Mouse (Mus musculus): Measurements from ENCODE around the gene Mrps18b. TPM values are rescaled to one million over a fixed set of nuclear protein-coding genes. Genes with fewer than 3 reads are reported as not detected.

Gene Mrps18b
- polyA plus RNA-seq, 1 experiment from 2014 or later = 53.6 TPM

GRCm38 (mm10) chr17:35929534-35929933 lies 13.3 kb upstream of the Mrps18b start:
- no peak for ATAC-seq (ENCODE audit: low FRiP score, low read depth)
- peaks cover 64% of the 10 kb centered on the region for H3K36me3 ChIP-seq

GRCm38 (mm10) chr17:35927471-35927870 lies 11.3 kb upstream of the Mrps18b start:
- H3K9ac ChIP-seq (replicated peaks) = no peak overlapping the region
- H3K27ac ChIP-seq (replicated peaks) = no peak overlapping the region
- 94% methylated on average over 1 of the region's 1 CpGs for WGBS
- H3K4me1 ChIP-seq = no peaks in the 10 kb centered on the region
- no peaks in the 10 kb centered on the region for H3K27me3 ChIP-seq
- peaks cover 79% of the 10 kb centered on the region for H3K36me3 ChIP-seq
- H3K4me2 ChIP-seq (replicated peaks) = no peak overlapping the region
- H3K4me3 ChIP-seq = no peak overlapping the region
- no peak for ATAC-seq (ENCODE audit: low FRiP score, low read depth)
- no peaks in the 10 kb centered on the region for H3K9me3 ChIP-seq

More at GRCm38 (mm10) chr17:35929534-35929933, 13.3 kb upstream of the Mrps18b start:
- H3K4me1 ChIP-seq = no peaks in the 10 kb centered on the region
- H3K4me2 ChIP-seq (replicated peaks) = no peak overlapping the region
- no peak overlapping the region for H3K27ac ChIP-seq (replicated peaks)
- H3K9ac ChIP-seq (replicated peaks) = no peak overlapping the region
- no peaks in the 10 kb centered on the region for H3K27me3 ChIP-seq
- H3K4me3 ChIP-seq = no peak overlapping the region
- no peaks in the 10 kb centered on the region for H3K9me3 ChIP-seq
- WGBS = 98% methylated on average over 2 of the region's 2 CpGs

GRCm38 (mm10) chr17:35923281-35923680 lies 7.1 kb upstream of the Mrps18b start:
- no peaks in the 10 kb centered on the region for H3K27me3 ChIP-seq
- WGBS = 95% methylated on average over 4 of the region's 4 CpGs
- H3K4me2 ChIP-seq (replicated peaks) = no peak overlapping the region
- peaks cover 22% of the 10 kb centered on the region for H3K4me1 ChIP-seq
- no peak overlapping the region for H3K27ac ChIP-seq (replicated peaks)
- H3K9me3 ChIP-seq = no peaks in the 10 kb centered on the region
- H3K9ac ChIP-seq (replicated peaks) = no peak overlapping the region
- peaks cover 50% of the 10 kb centered on the region for H3K36me3 ChIP-seq
- no peak overlapping the region for H3K4me3 ChIP-seq
- no peak for ATAC-seq (ENCODE audit: low FRiP score, low read depth)

GRCm38 (mm10) chr17:35922566-35922965 lies 6.4 kb upstream of the Mrps18b start:
- Histone ChIP-seq H3K4me1 (peaks cover 22% of the 10 kb centered on the region), H3K27ac (replicated peaks) (no peak overlapping the region), H3K4me3 (no peak overlapping the region), H3K9ac (replicated peaks) (no peak overlapping the region), H3K36me3 (peaks cover 42% of the 10 kb centered on the region), H3K27me3 (no peaks in the 10 kb centered on the region), H3K4me2 (replicated peaks) (no peak overlapping the region), H3K9me3 (no peaks in the 10 kb centered on the region)
- WGBS = 95% methylated on average over 3 of the region's 3 CpGs
- ATAC-seq (ENCODE audit: low FRiP score, low read depth) = no peak

- Histone ChIP-seq H3K36me3 (peaks cover 35% of the 10 kb centered on the region), H3K27me3 (no peaks in the 10 kb centered on the region), H3K27ac (replicated peaks) (0 out of 2 replicates have a peak overlapping the region, but pooled peaks have one; percentile 6)
Measured at GRCm38 (mm10) chr17:35921710-35922109, 5.5 kb upstream of the Mrps18b start.

GRCm38 (mm10) chr17:35920862-35921562 lies 4.8 kb upstream of the Mrps18b start:
- Histone ChIP-seq H3K4me3 (no peak overlapping the region), H3K9me3 (no peaks in the 10 kb centered on the region), H3K36me3 (peaks cover 28% of the 10 kb centered on the region), H3K9ac (replicated peaks) (peak overlapping the region; percentile 28; the same call in 1 of the 2 replicates), H3K27ac (replicated peaks) (peak overlapping the region; percentile 99), H3K27me3 (no peaks in the 10 kb centered on the region), H3K4me2 (replicated peaks) (peak overlapping the region; percentile 71), H3K4me1 (peaks cover 22% of the 10 kb centered on the region)
- no peak for ATAC-seq (ENCODE audit: low FRiP score, low read depth)
- 66% methylated on average over 5 of the region's 5 CpGs for WGBS

More at GRCm38 (mm10) chr17:35921710-35922109, 5.5 kb upstream of the Mrps18b start:
- no peak overlapping the region for H3K4me2 ChIP-seq (replicated peaks)
- ATAC-seq (ENCODE audit: low FRiP score, low read depth) = no peak
- peaks cover 22% of the 10 kb centered on the region for H3K4me1 ChIP-seq
- WGBS = 91% methylated on average over 4 of the region's 4 CpGs
- H3K9ac ChIP-seq (replicated peaks) = no peak overlapping the region
- no peak overlapping the region for H3K4me3 ChIP-seq
- H3K9me3 ChIP-seq = no peaks in the 10 kb centered on the region

- peak overlapping the region; percentile 78; the same call in 1 of the 2 replicates for H3K4me3 ChIP-seq
Measured at GRCm38 (mm10) chr17:35920384-35920783, 4.2 kb upstream of the Mrps18b start.

GRCm38 (mm10) chr17:35919864-35920301 lies 3.7 kb upstream of the Mrps18b start:
- H3K36me3 ChIP-seq = peaks cover 18% of the 10 kb centered on the region
- H3K27me3 ChIP-seq = no peaks in the 10 kb centered on the region
- H3K9me3 ChIP-seq = no peaks in the 10 kb centered on the region
- H3K4me3 ChIP-seq = peak overlapping the region; percentile 78
- peak overlapping the region; percentile 99 for H3K27ac ChIP-seq (replicated peaks)
- 55% methylated on average over 6 of the region's 6 CpGs for WGBS
- H3K4me2 ChIP-seq (replicated peaks) = peak overlapping the region; percentile 71
- H3K9ac ChIP-seq (replicated peaks) = peak overlapping the region; percentile 68
- peaks cover 29% of the 10 kb centered on the region for H3K4me1 ChIP-seq
- no peak for ATAC-seq (ENCODE audit: low FRiP score, low read depth)

More at GRCm38 (mm10) chr17:35920384-35920783, 4.2 kb upstream of the Mrps18b start:
- peak overlapping the region; percentile 99 for H3K27ac ChIP-seq (replicated peaks)
- peaks cover 26% of the 10 kb centered on the region for H3K4me1 ChIP-seq
- H3K27me3 ChIP-seq = no peaks in the 10 kb centered on the region
- H3K9ac ChIP-seq (replicated peaks) = peak overlapping the region; percentile 68; the same call in 1 of the 2 replicates
- H3K9me3 ChIP-seq = no peaks in the 10 kb centered on the region
- no peak for ATAC-seq (ENCODE audit: low FRiP score, low read depth)
- H3K36me3 ChIP-seq = peaks cover 23% of the 10 kb centered on the region
- H3K4me2 ChIP-seq (replicated peaks) = peak overlapping the region; percentile 71
- 85% methylated on average over 1 of the region's 1 CpGs for WGBS

- peaks cover 29% of the 10 kb centered on the region for H3K4me1 ChIP-seq
- 9% methylated on average over 7 of the region's 7 CpGs for WGBS
- H3K9me3 ChIP-seq = no peaks in the 10 kb centered on the region
- peak; percentile 42 for ATAC-seq (ENCODE audit: low FRiP score, low read depth)
- no peaks in the 10 kb centered on the region for H3K27me3 ChIP-seq
- H3K4me2 ChIP-seq (replicated peaks) = peak overlapping the region; percentile 71
- peak overlapping the region; percentile 99 for H3K27ac ChIP-seq (replicated peaks)
- H3K4me3 ChIP-seq = peak overlapping the region; percentile 78
- peak overlapping the region; percentile 99 for H3K9ac ChIP-seq (replicated peaks)
- peaks cover 13% of the 10 kb centered on the region for H3K36me3 ChIP-seq
Measured at GRCm38 (mm10) chr17:35919060-35919715, 3.0 kb upstream of the Mrps18b start.

- H3K36me3 ChIP-seq = peaks cover 12% of the 10 kb centered on the region
- H3K4me3 ChIP-seq = peak overlapping the region; percentile 78
- ATAC-seq (ENCODE audit: low FRiP score, low read depth) = no peak
- peak overlapping the region; percentile 71 for H3K4me2 ChIP-seq (replicated peaks)
- WGBS = under 1% methylated on average over 11 of the region's 11 CpGs
- peak overlapping the region; percentile 99 for H3K9ac ChIP-seq (replicated peaks)
- no peaks in the 10 kb centered on the region for H3K27me3 ChIP-seq
- no peaks in the 10 kb centered on the region for H3K9me3 ChIP-seq
- peak overlapping the region; percentile 99 for H3K27ac ChIP-seq (replicated peaks)
- H3K4me1 ChIP-seq = peaks cover 29% of the 10 kb centered on the region
Measured at GRCm38 (mm10) chr17:35918276-35919059, 2.3 kb upstream of the Mrps18b start.

GRCm38 (mm10) chr17:35917463-35918251 lies 1.5 kb upstream of the Mrps18b start:
- peak; percentile 11; the same call in 1 of the 2 replicates for ATAC-seq (ENCODE audit: low FRiP score, low read depth)
- Histone ChIP-seq H3K9ac (replicated peaks) (peak overlapping the region; percentile 99), H3K36me3 (peaks cover 16% of the 10 kb centered on the region), H3K9me3 (no peaks in the 10 kb centered on the region), H3K4me3 (peak overlapping the region; percentile 78), H3K4me1 (peaks cover 29% of the 10 kb centered on the region), H3K4me2 (replicated peaks) (peak overlapping the region; percentile 71), H3K27me3 (no peaks in the 10 kb centered on the region), H3K27ac (replicated peaks) (peak overlapping the region; percentile 99)
- WGBS = under 1% methylated on average over 13 of the region's 13 CpGs

Data from midbrain, embryonic 12.5 days (tissue).